Mouse (Mus musculus): ENCODE data around the gene Otud7a. TPM values are rescaled to one million over a fixed set of nuclear protein-coding genes. Genes with fewer than 3 reads are reported as not detected.
"Not testable (repeated sequence)": the region's sequence is repeated elsewhere in the genome, so short reads cannot be mapped to it uniquely, and the experiment has no call there.

The Otud7a gene
- polyA plus RNA-seq, 1 experiment from 2014 or later: 0.13 TPM

DNA sequence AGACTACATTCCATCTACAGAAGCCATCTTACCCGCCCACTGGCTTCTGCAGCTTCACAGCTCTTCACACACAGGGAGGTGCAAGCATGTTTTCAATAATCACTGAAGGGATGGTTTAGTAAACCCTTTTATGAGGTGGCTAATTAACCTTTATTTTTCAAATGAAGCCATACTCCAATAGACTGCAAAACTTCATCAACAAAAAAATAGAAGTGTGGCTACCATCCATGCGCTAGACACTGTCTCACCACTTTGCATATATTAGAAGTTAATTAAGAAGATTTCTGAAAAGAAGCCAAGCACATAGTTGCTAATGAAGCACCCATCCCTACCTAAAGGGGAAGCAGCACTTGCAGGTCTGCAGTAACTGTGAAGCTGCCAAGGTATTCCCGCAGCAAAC lies 218.2 kb downstream of the Otud7a start:
- ATAC-seq (ENCODE audit: insufficient read depth): no peak
- DNase-seq: no peak
- no peak for TF ChIP-seq CTCF (IDR thresholded peaks at IDR 0.05; ENCODE audit: low read depth)

DNA sequence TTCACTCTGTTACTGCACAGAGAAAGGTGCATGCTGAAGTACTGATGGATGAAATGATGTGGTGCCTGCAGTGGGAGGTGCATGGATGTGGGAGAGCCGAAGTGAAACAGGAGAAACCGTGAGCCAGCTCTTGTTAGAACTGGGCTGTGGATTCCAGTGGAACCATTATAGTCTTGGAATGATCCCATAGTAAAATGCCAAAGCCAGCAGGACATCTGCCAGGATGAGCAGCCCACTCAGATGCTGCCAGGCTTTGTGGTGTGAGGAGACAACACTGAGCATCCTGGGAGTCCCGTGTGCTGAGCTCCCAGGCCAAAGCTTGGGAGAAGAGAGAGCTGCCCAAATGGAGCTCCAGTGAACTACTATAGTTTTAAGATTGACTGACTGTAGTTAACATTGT lies 220.9 kb downstream of the Otud7a start:
- H3K9ac ChIP-seq: no peak overlapping the region
- H3K4me3 ChIP-seq (ENCODE audit: low read depth, low read length): no peak overlapping the region
- WGBS: 78% methylated on average over 3 of the region's 3 CpGs
- no peaks in the 10 kb centered on the region for H3K9me3 ChIP-seq (ENCODE audit: low read depth, low read length)
- TF ChIP-seq CTCF (IDR thresholded peaks at IDR 0.05; ENCODE audit: low read depth): no peak
- no peak for ATAC-seq (ENCODE audit: insufficient read depth)
- no peaks in the 10 kb centered on the region for H3K27me3 ChIP-seq (ENCODE audit: insufficient read depth, low read length)
- H3K4me1 ChIP-seq (ENCODE audit: insufficient read depth): no peaks in the 10 kb centered on the region
- DNase-seq: no peak
- H3K36me3 ChIP-seq (ENCODE audit: insufficient read depth): no peaks in the 10 kb centered on the region
- no peak overlapping the region for H3K4me2 ChIP-seq
- H3K27ac ChIP-seq (ENCODE audit: low read depth): no peak overlapping the region

More for the DNA sequence above, 218.2 kb downstream of the Otud7a start:
- no peaks in the 10 kb centered on the region for H3K9me3 ChIP-seq (ENCODE audit: low read depth, low read length)
- 91% methylated on average over 3 of the region's 3 CpGs for WGBS
- H3K4me3 ChIP-seq (ENCODE audit: low read depth, low read length): no peak overlapping the region
- no peaks in the 10 kb centered on the region for H3K27me3 ChIP-seq (ENCODE audit: insufficient read depth, low read length)
- no peaks in the 10 kb centered on the region for H3K36me3 ChIP-seq (ENCODE audit: insufficient read depth)
- no peaks in the 10 kb centered on the region for H3K4me1 ChIP-seq (ENCODE audit: insufficient read depth)
- H3K4me2 ChIP-seq: no peak overlapping the region
- no peak overlapping the region for H3K9ac ChIP-seq
- H3K27ac ChIP-seq (ENCODE audit: low read depth): no peak overlapping the region

GRCm38 (mm10) chr7:63667986-63668741 lies 223.6 kb downstream of the Otud7a start:
- H3K27me3 ChIP-seq (ENCODE audit: insufficient read depth, low read length): no peaks in the 10 kb centered on the region
- H3K36me3 ChIP-seq (ENCODE audit: insufficient read depth): no peaks in the 10 kb centered on the region
- DNase-seq: peak; percentile 61
- no peaks in the 10 kb centered on the region for H3K4me1 ChIP-seq (ENCODE audit: insufficient read depth)
- no peak overlapping the region for H3K4me2 ChIP-seq
- H3K4me3 ChIP-seq (ENCODE audit: low read depth, low read length): no peak overlapping the region
- WGBS: 33% methylated on average over 15 of the region's 15 CpGs
- H3K9ac ChIP-seq: no peak overlapping the region
- H3K9me3 ChIP-seq (ENCODE audit: low read depth, low read length): no peaks in the 10 kb centered on the region
- no peak for TF ChIP-seq CTCF (IDR thresholded peaks at IDR 0.05; ENCODE audit: low read depth)
- H3K27ac ChIP-seq (ENCODE audit: low read depth): no peak overlapping the region
- peak; percentile 15; the same call in 1 of the 2 replicates for ATAC-seq (ENCODE audit: insufficient read depth)

- H3K9ac ChIP-seq: no peak overlapping the region
- 81% methylated on average over 14 of the region's 14 CpGs for WGBS
- H3K27ac ChIP-seq (ENCODE audit: low read depth): no peak overlapping the region
- no peak for TF ChIP-seq CTCF (IDR thresholded peaks at IDR 0.05; ENCODE audit: low read depth)
- ATAC-seq (ENCODE audit: insufficient read depth): no peak
- no peaks in the 10 kb centered on the region for H3K9me3 ChIP-seq (ENCODE audit: low read depth, low read length)
- no peaks in the 10 kb centered on the region for H3K27me3 ChIP-seq (ENCODE audit: insufficient read depth, low read length)
- H3K4me2 ChIP-seq: no peak overlapping the region
- H3K4me1 ChIP-seq (ENCODE audit: insufficient read depth): no peaks in the 10 kb centered on the region
- H3K36me3 ChIP-seq (ENCODE audit: insufficient read depth): no peaks in the 10 kb centered on the region
- H3K4me3 ChIP-seq (ENCODE audit: low read depth, low read length): no peak overlapping the region
- DNase-seq: no peak
Measured at GRCm38 (mm10) chr7:63668951-63669350, 224.4 kb downstream of the Otud7a start.

GRCm38 (mm10) chr7:63670911-63671310 lies 226.4 kb downstream of the Otud7a start:
- not testable (repeated sequence) for H3K4me1 ChIP-seq (ENCODE audit: insufficient read depth); H3K4me2 ChIP-seq; DNase-seq; ATAC-seq (ENCODE audit: insufficient read depth); H3K9ac ChIP-seq; H3K27ac ChIP-seq (ENCODE audit: low read depth); H3K9me3 ChIP-seq (ENCODE audit: low read depth, low read length); H3K27me3 ChIP-seq (ENCODE audit: insufficient read depth, low read length); H3K4me3 ChIP-seq (ENCODE audit: low read depth, low read length); H3K36me3 ChIP-seq (ENCODE audit: insufficient read depth)
- 69% methylated on average over 1 of the region's 1 CpGs for WGBS

GRCm38 (mm10) chr7:63671904-63672303 lies 227.4 kb downstream of the Otud7a start:
- Histone ChIP-seq H3K4me1 (ENCODE audit: insufficient read depth) (no peaks in the 10 kb centered on the region), H3K9me3 (ENCODE audit: low read depth, low read length) (no peaks in the 10 kb centered on the region), H3K27ac (ENCODE audit: low read depth) (no peak overlapping the region), H3K4me2 (no peak overlapping the region), H3K36me3 (ENCODE audit: insufficient read depth) (no peaks in the 10 kb centered on the region), H3K27me3 (ENCODE audit: insufficient read depth, low read length) (no peaks in the 10 kb centered on the region), H3K4me3 (ENCODE audit: low read depth, low read length) (no peak overlapping the region), H3K9ac (no peak overlapping the region)
- ATAC-seq (ENCODE audit: insufficient read depth): peak; percentile 93
- WGBS: 20% methylated on average over 3 of the region's 3 CpGs
- peak; percentile 92 for DNase-seq
- peak; percentile 85 for TF ChIP-seq CTCF (IDR thresholded peaks at IDR 0.05; ENCODE audit: low read depth)

GRCm38 (mm10) chr7:63676631-63677030 lies 232.1 kb downstream of the Otud7a start:
- Histone ChIP-seq H3K4me3 (ENCODE audit: low read depth, low read length) (no peak overlapping the region), H3K36me3 (ENCODE audit: insufficient read depth) (no peaks in the 10 kb centered on the region), H3K9me3 (ENCODE audit: low read depth, low read length) (no peaks in the 10 kb centered on the region), H3K27ac (ENCODE audit: low read depth) (no peak overlapping the region), H3K4me2 (no peak overlapping the region), H3K9ac (no peak overlapping the region), H3K27me3 (ENCODE audit: insufficient read depth, low read length) (no peaks in the 10 kb centered on the region), H3K4me1 (ENCODE audit: insufficient read depth) (no peaks in the 10 kb centered on the region)
- TF ChIP-seq CTCF (IDR thresholded peaks at IDR 0.05; ENCODE audit: low read depth): no peak
- ATAC-seq (ENCODE audit: insufficient read depth): no peak
- no peak for DNase-seq
- WGBS: 70% methylated on average over 5 of the region's 5 CpGs
